Mouse (Mus musculus): ENCODE measurements at regions not wholly inside any gene's neighbourhood (a gene's known extent, or its start where the extent isn't known, plus 50 kb on each side); places are given as distances from the start of the nearest gene placed in this dataset.

DNA sequence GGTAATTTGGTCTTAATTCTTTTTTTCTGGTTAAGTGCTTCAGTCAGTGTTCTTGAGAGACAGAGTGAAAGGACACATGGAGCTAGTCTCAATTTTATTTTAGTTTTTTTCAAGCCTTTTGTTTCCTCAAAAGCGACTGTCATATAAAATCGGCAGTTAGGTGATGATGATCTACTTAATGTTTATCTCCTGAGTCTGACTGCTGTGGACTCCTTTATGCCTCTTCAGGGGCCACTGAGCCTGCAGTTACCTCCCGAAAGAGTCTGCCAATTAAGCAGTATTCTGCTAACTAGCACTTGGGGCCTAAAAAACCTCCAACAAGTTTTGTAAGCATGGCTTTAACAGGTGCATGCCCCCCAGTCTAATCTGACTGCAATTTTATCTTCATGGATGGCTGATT is 170.0 kb upstream of the Flrt2 start:
- Histone ChIP-seq H3K4me1 (replicated peaks; ENCODE audit: insufficient read depth, low read length) (no peaks in the 10 kb centered on the region), H3K36me3 (ENCODE audit: insufficient read depth, low read length) (no peaks in the 10 kb centered on the region), H3K4me3 (replicated peaks; ENCODE audit: low read depth, low read length) (no peak overlapping the region), H3K27ac (no peak overlapping the region), H3K27me3 (ENCODE audit: insufficient read depth, low read length) (no peaks in the 10 kb centered on the region), H3K9ac (ENCODE audit: low read depth, low read length) (no peak overlapping the region), H3K9me3 (replicated peaks; ENCODE audit: low read length) (no peaks in the 10 kb centered on the region), H3K4me2 (ENCODE audit: low read length) (no peak overlapping the region)
- TF ChIP-seq CTCF (IDR thresholded peaks at IDR 0.05; ENCODE audit: low read depth) = no peak
- no peak for ATAC-seq (replicated peaks; ENCODE audit: low FRiP score, low read depth)
- DNase-seq (ENCODE audit: low spot score) = no peak
- WGBS = 49% methylated on average over 3 of the region's 3 CpGs

DNA sequence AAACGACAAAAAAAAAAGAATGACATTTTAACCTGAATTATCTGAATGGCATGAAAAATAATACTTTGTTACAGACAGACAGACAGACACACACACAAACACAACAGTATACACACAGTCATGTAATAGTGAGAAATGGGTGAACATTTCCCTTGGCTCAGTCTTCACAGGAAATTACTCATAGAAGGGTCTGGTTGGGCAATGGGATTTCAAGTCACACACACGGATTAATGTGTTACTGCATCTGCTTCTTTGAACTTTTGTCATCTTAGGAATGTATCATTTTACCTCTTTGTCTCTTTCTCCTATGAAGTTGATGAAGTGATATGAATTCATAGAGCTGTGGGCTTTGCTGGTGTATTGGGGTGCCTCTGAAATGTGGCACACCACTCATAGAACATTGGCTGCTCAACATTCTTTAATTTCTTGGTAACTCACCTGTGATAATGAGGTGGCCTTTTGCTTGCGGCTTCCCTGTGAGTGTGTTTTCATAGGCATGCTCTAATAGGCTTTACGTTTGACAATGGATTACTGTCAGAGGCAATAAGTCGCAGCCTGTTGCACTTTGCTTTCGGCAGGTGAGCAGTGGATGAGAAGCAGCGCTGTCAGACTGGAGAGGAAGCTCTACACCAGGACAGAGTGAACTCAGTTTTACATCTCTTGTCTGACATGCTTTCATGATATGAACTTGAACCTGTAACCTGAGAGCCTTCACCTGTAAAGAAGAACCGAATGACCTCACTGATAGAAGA is 158.0 kb upstream of the Flrt2 start:
- Histone ChIP-seq H3K9ac (ENCODE audit: low read depth, low read length) (no peak overlapping the region), H3K36me3 (ENCODE audit: insufficient read depth, low read length) (no peaks in the 10 kb centered on the region), H3K27me3 (ENCODE audit: insufficient read depth, low read length) (no peaks in the 10 kb centered on the region), H3K4me1 (replicated peaks; ENCODE audit: insufficient read depth, low read length) (no peaks in the 10 kb centered on the region), H3K4me3 (replicated peaks; ENCODE audit: low read depth, low read length) (no peak overlapping the region), H3K9me3 (replicated peaks; ENCODE audit: low read length) (no peaks in the 10 kb centered on the region), H3K27ac (no peak overlapping the region), H3K4me2 (ENCODE audit: low read length) (no peak overlapping the region)
- ATAC-seq (replicated peaks; ENCODE audit: low FRiP score, low read depth) (no peak), DNase-seq (ENCODE audit: low spot score) (no peak)
- WGBS = 46% methylated on average over 8 of the region's 8 CpGs
- TF ChIP-seq CTCF (IDR thresholded peaks at IDR 0.05; ENCODE audit: low read depth) = no peak

DNA sequence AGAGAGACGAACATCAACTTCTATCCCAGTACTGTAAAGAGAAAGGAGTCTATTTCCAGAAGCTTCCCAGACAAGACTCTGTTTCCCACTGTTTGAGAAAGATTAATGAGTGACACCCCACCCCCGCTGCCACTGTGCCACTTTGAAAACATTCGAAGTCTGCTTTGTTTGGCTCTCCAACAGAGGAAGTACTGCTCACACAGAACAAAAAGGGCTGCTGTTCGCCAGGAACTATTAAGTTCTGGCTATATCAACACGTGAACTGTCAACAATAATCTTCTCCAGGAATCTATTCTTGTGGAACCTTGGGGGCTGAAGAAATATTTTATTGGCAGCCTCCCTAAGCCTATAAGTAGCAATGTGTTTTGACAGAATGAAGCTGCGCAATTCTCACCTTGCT is 144.7 kb upstream of the Flrt2 start:
- H3K27ac ChIP-seq = no peak overlapping the region
- ATAC-seq (replicated peaks; ENCODE audit: low FRiP score, low read depth) = no peak
- no peaks in the 10 kb centered on the region for H3K9me3 ChIP-seq (replicated peaks; ENCODE audit: low read length)
- H3K4me1 ChIP-seq (replicated peaks; ENCODE audit: insufficient read depth, low read length) = no peaks in the 10 kb centered on the region
- TF ChIP-seq CTCF (IDR thresholded peaks at IDR 0.05; ENCODE audit: low read depth) = no peak
- H3K4me2 ChIP-seq (ENCODE audit: low read length) = 0 out of 2 replicates have a peak overlapping the region, but pooled peaks have one; percentile 14
- peak; percentile 61 for DNase-seq (ENCODE audit: low spot score)
- no peak overlapping the region for H3K9ac ChIP-seq (ENCODE audit: low read depth, low read length)
- WGBS = 15% methylated on average over 6 of the region's 6 CpGs
- H3K27me3 ChIP-seq (ENCODE audit: insufficient read depth, low read length) = no peaks in the 10 kb centered on the region
- H3K36me3 ChIP-seq (ENCODE audit: insufficient read depth, low read length) = no peaks in the 10 kb centered on the region
- H3K4me3 ChIP-seq (replicated peaks; ENCODE audit: low read depth, low read length) = no peak overlapping the region

DNA sequence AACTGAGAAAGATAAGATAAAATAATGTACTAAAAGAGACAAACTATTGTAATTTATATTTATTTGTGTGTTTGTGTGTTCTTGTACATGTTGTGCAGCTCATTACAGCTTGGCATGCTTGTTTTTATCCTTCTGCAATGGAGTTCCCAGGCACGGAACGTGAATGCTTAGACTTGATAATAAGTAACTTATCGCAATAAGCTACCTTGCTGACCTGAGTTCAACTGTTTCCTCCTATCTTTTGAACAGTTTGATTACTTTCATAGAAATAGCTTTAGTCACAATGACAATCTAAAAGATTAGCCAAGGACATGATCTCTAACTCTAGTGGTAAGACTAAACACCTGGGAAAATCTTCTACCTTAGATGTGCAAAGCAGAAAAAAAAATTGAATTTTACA is 138.9 kb upstream of the Flrt2 start:
- TF ChIP-seq CTCF (IDR thresholded peaks at IDR 0.05; ENCODE audit: low read depth) = no peak
- Histone ChIP-seq H3K27ac (no peak overlapping the region), H3K4me1 (replicated peaks; ENCODE audit: insufficient read depth, low read length) (no peaks in the 10 kb centered on the region), H3K9ac (ENCODE audit: low read depth, low read length) (no peak overlapping the region), H3K27me3 (ENCODE audit: insufficient read depth, low read length) (no peaks in the 10 kb centered on the region), H3K4me3 (replicated peaks; ENCODE audit: low read depth, low read length) (no peak overlapping the region), H3K9me3 (replicated peaks; ENCODE audit: low read length) (no peaks in the 10 kb centered on the region), H3K4me2 (ENCODE audit: low read length) (no peak overlapping the region), H3K36me3 (ENCODE audit: insufficient read depth, low read length) (no peaks in the 10 kb centered on the region)
- no peak for DNase-seq (ENCODE audit: low spot score)
- 72% methylated on average over 3 of the region's 3 CpGs for WGBS
- ATAC-seq (replicated peaks; ENCODE audit: low FRiP score, low read depth) = no peak

DNA sequence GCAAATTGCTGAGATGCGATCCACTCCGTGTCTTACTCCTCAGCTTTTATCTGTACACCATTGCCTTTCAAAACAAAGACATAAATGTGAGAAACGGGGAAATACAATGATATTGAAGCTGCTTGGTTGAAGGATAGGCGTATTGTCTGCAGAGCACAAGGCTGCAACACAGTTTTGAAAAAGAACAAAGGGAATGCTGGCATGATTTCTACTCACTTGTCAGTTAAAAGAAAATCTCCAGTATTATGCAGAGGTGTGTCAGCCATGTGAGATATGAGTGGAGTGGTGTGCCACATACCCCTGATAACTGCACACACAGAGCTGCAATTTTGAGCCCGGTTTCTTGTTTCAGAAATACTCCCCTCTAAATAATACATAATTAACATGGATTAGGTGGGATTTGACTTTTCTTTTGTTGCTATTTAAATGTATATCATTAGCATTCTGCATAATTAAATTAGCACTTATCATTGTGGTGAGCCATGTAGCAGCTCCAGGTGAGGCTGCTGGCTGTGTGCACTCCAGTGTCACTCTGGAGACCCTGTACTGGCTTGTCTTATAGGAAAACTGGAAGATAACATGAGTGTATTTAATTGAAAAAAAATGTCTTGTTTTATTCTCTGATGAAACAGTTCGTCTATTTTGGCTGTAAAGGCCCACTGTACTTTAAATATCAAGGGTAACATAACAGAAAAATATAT is 133.2 kb upstream of the Flrt2 start:
- Histone ChIP-seq H3K27ac (no peak overlapping the region), H3K4me1 (replicated peaks; ENCODE audit: insufficient read depth, low read length) (no peaks in the 10 kb centered on the region), H3K4me2 (ENCODE audit: low read length) (no peak overlapping the region), H3K27me3 (ENCODE audit: insufficient read depth, low read length) (no peaks in the 10 kb centered on the region), H3K9me3 (replicated peaks; ENCODE audit: low read length) (no peaks in the 10 kb centered on the region), H3K9ac (ENCODE audit: low read depth, low read length) (no peak overlapping the region), H3K36me3 (ENCODE audit: insufficient read depth, low read length) (no peaks in the 10 kb centered on the region), H3K4me3 (replicated peaks; ENCODE audit: low read depth, low read length) (no peak overlapping the region)
- ATAC-seq (replicated peaks; ENCODE audit: low FRiP score, low read depth) (no peak), DNase-seq (ENCODE audit: low spot score) (no peak)
- no peak for TF ChIP-seq CTCF (IDR thresholded peaks at IDR 0.05; ENCODE audit: low read depth)
- 71% methylated on average over 6 of the region's 6 CpGs for WGBS

DNA sequence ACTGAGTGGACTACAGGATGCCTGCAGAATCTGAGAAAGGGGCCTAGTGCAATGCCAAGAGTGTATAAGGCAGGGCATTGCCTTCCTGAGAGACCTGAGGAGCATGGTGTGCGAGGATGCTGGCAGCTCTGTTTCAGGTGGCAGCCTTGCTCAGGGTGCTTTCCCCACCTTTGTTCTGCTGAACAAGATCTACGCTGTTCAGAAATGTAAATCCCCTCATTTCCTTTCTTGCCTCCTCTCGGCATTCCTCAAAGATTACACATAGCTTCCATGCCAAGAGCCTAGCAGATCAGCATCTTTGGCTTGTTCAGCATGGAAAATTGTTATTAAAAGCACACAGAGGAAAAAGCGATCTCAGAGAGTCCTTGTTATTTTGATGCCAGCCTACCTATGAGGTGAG is 128.6 kb upstream of the Flrt2 start:
- WGBS = 47% methylated on average over 4 of the region's 4 CpGs
- H3K9ac ChIP-seq (ENCODE audit: low read depth, low read length) = no peak overlapping the region
- no peak for ATAC-seq (replicated peaks; ENCODE audit: low FRiP score, low read depth)

More for the DNA sequence above, 128.6 kb upstream of the Flrt2 start:
- Histone ChIP-seq H3K9me3 (replicated peaks; ENCODE audit: low read length) (no peaks in the 10 kb centered on the region), H3K36me3 (ENCODE audit: insufficient read depth, low read length) (no peaks in the 10 kb centered on the region), H3K4me3 (replicated peaks; ENCODE audit: low read depth, low read length) (no peak overlapping the region), H3K27me3 (ENCODE audit: insufficient read depth, low read length) (no peaks in the 10 kb centered on the region), H3K27ac (no peak overlapping the region), H3K4me1 (replicated peaks; ENCODE audit: insufficient read depth, low read length) (no peaks in the 10 kb centered on the region), H3K4me2 (ENCODE audit: low read length) (no peak overlapping the region)
- no peak for TF ChIP-seq CTCF (IDR thresholded peaks at IDR 0.05; ENCODE audit: low read depth)
- DNase-seq (ENCODE audit: low spot score) = peak; percentile 10
